Mouse (Mus musculus): Measurements from ENCODE around the gene Epb41l2.

Gene Epb41l2

GRCm38 (mm10) chr10:25436703-25437401 is 77.3 kb downstream of the Epb41l2 start:
- DNase-seq (ENCODE audit: low read depth) = no peak

GRCm38 (mm10) chr10:25437586-25438298 is 78.1 kb downstream of the Epb41l2 start:
- DNase-seq (ENCODE audit: low read depth) = no peak

- DNase-seq (ENCODE audit: low read depth) = no peak
These were observed 78.7 kb downstream of the Epb41l2 start for GRCm38 (mm10) chr10:25438299-25438680.

GRCm38 (mm10) chr10:25439163-25439562 is 79.6 kb downstream of the Epb41l2 start:
- no peak for DNase-seq (ENCODE audit: low read depth)

- no peak for DNase-seq (ENCODE audit: low read depth)
These were observed 80.3 kb downstream of the Epb41l2 start for GRCm38 (mm10) chr10:25439856-25440255.

GRCm38 (mm10) chr10:25441405-25441804 is 81.8 kb downstream of the Epb41l2 start:
- no peak for DNase-seq (ENCODE audit: low read depth)

- DNase-seq (ENCODE audit: low read depth) = no peak
These were observed 84.0 kb downstream of the Epb41l2 start for GRCm38 (mm10) chr10:25443626-25444025.

GRCm38 (mm10) chr10:25444198-25444783 is 84.7 kb downstream of the Epb41l2 start:
- no peak for DNase-seq (ENCODE audit: low read depth)

- DNase-seq (ENCODE audit: low read depth) = no peak
These were observed 87.4 kb downstream of the Epb41l2 start for GRCm38 (mm10) chr10:25446953-25447525.

GRCm38 (mm10) chr10:25448676-25449075 is 89.1 kb downstream of the Epb41l2 start:
- no peak for DNase-seq (ENCODE audit: low read depth)

GRCm38 (mm10) chr10:25449312-25450020 is 89.9 kb downstream of the Epb41l2 start:
- no peak for DNase-seq (ENCODE audit: low read depth)

- DNase-seq (ENCODE audit: low read depth) = no peak
These were observed 93.6 kb downstream of the Epb41l2 start for GRCm38 (mm10) chr10:25453150-25453549.

GRCm38 (mm10) chr10:25453772-25454171 is 94.2 kb downstream of the Epb41l2 start:
- no peak for DNase-seq (ENCODE audit: low read depth)

GRCm38 (mm10) chr10:25457118-25457517 is 97.5 kb downstream of the Epb41l2 start:
- DNase-seq (ENCODE audit: low read depth) = peak; percentile 16

- DNase-seq (ENCODE audit: low read depth) = no peak
These were observed 98.4 kb downstream of the Epb41l2 start for GRCm38 (mm10) chr10:25457996-25458395.

GRCm38 (mm10) chr10:25461832-25462231 is 102.2 kb downstream of the Epb41l2 start:
- DNase-seq (ENCODE audit: low read depth) = no peak

GRCm38 (mm10) chr10:25462669-25463068 is 103.1 kb downstream of the Epb41l2 start:
- no peak for DNase-seq (ENCODE audit: low read depth)

- no peak for DNase-seq (ENCODE audit: low read depth)
These were observed 106.9 kb downstream of the Epb41l2 start for GRCm38 (mm10) chr10:25466493-25466892.

- no peak for DNase-seq (ENCODE audit: low read depth)
These were observed 112.3 kb downstream of the Epb41l2 start for GRCm38 (mm10) chr10:25471944-25472343.

- DNase-seq (ENCODE audit: low read depth) = no peak
These were observed 120.1 kb downstream of the Epb41l2 start for GRCm38 (mm10) chr10:25479716-25480115.

GRCm38 (mm10) chr10:25482791-25483190 is 123.2 kb downstream of the Epb41l2 start:
- no peak for DNase-seq (ENCODE audit: low read depth)

- DNase-seq (ENCODE audit: low read depth) = peak; percentile 65
These were observed 128.9 kb downstream of the Epb41l2 start for GRCm38 (mm10) chr10:25488456-25488855.

All from induced T-regulatory cell, adult 2 months (primary cell).